Mouse (Mus musculus): ENCODE measurements around the gene Hnrnpf.
A peak's percentile ranks its signal among the peaks of the same experiment; 100 is the strongest.

The Hnrnpf gene

GRCm38 (mm10) chr6:117908424-117908900, 8.3 kb downstream of the Hnrnpf start:
- H3K4me1 ChIP-seq (replicated peaks; ENCODE audit: low read depth, low read length) = peaks cover 58% of the 10 kb centered on the region
- H3K36me3 ChIP-seq (ENCODE audit: insufficient read depth, low read length) = peaks cover 40% of the 10 kb centered on the region
- H3K27me3 ChIP-seq (ENCODE audit: insufficient read depth, low read length) = no peaks in the 10 kb centered on the region
- H3K4me3 ChIP-seq (replicated peaks; ENCODE audit: low read length) = peak overlapping the region; percentile 99
- TF ChIP-seq POU5F1 (IDR thresholded peaks at IDR 0.05; ENCODE audit: borderline replicate concordance, low read length) = no peak
- no peak for TF ChIP-seq CTCF (conservative IDR thresholded peaks at IDR 0.05; ENCODE audit: low read length)
- peak; percentile 47; the same call in 1 of the 2 replicates for TF ChIP-seq NANOG (IDR thresholded peaks at IDR 0.05; ENCODE audit: borderline replicate concordance, low read length)
- H3K9me3 ChIP-seq (ENCODE audit: low read length) = no peaks in the 10 kb centered on the region

- TF ChIP-seq CTCF (conservative IDR thresholded peaks at IDR 0.05; ENCODE audit: low read length) (no peak), NANOG (IDR thresholded peaks at IDR 0.05; ENCODE audit: borderline replicate concordance, low read length) (no peak), POU5F1 (IDR thresholded peaks at IDR 0.05; ENCODE audit: borderline replicate concordance, low read length) (no peak)
- peak overlapping the region; percentile 99 for H3K4me3 ChIP-seq (replicated peaks; ENCODE audit: low read length)
- H3K27me3 ChIP-seq (ENCODE audit: insufficient read depth, low read length) = no peaks in the 10 kb centered on the region
- H3K36me3 ChIP-seq (ENCODE audit: insufficient read depth, low read length) = peaks cover 55% of the 10 kb centered on the region
- no peaks in the 10 kb centered on the region for H3K9me3 ChIP-seq (ENCODE audit: low read length)
- peaks cover 64% of the 10 kb centered on the region for H3K4me1 ChIP-seq (replicated peaks; ENCODE audit: low read depth, low read length)
These were observed 10.1 kb downstream of the Hnrnpf start for GRCm38 (mm10) chr6:117910120-117910661.

GRCm38 (mm10) chr6:117914541-117914940, 14.4 kb downstream of the Hnrnpf start:
- peaks cover 78% of the 10 kb centered on the region for H3K36me3 ChIP-seq (ENCODE audit: insufficient read depth, low read length)
- no peaks in the 10 kb centered on the region for H3K27me3 ChIP-seq (ENCODE audit: insufficient read depth, low read length)
- peak overlapping the region; percentile 99 for H3K4me3 ChIP-seq (replicated peaks; ENCODE audit: low read length)
- H3K4me1 ChIP-seq (replicated peaks; ENCODE audit: low read depth, low read length) = peaks cover 78% of the 10 kb centered on the region
- TF ChIP-seq NANOG (IDR thresholded peaks at IDR 0.05; ENCODE audit: borderline replicate concordance, low read length) (no peak), POU5F1 (IDR thresholded peaks at IDR 0.05; ENCODE audit: borderline replicate concordance, low read length) (no peak), CTCF (conservative IDR thresholded peaks at IDR 0.05; ENCODE audit: low read length) (no peak)
- no peaks in the 10 kb centered on the region for H3K9me3 ChIP-seq (ENCODE audit: low read length)

GRCm38 (mm10) chr6:117916205-117916736, 16.1 kb downstream of the Hnrnpf start:
- H3K4me1 ChIP-seq (replicated peaks; ENCODE audit: low read depth, low read length) = peaks cover 79% of the 10 kb centered on the region
- no peak for TF ChIP-seq POU5F1 (IDR thresholded peaks at IDR 0.05; ENCODE audit: borderline replicate concordance, low read length)
- TF ChIP-seq CTCF (conservative IDR thresholded peaks at IDR 0.05; ENCODE audit: low read length) = no peak
- no peak for TF ChIP-seq NANOG (IDR thresholded peaks at IDR 0.05; ENCODE audit: borderline replicate concordance, low read length)
- H3K4me3 ChIP-seq (replicated peaks; ENCODE audit: low read length) = peak overlapping the region; percentile 99
- peaks cover 81% of the 10 kb centered on the region for H3K36me3 ChIP-seq (ENCODE audit: insufficient read depth, low read length)
- no peaks in the 10 kb centered on the region for H3K27me3 ChIP-seq (ENCODE audit: insufficient read depth, low read length)
- H3K9me3 ChIP-seq (ENCODE audit: low read length) = no peaks in the 10 kb centered on the region

- peaks cover 79% of the 10 kb centered on the region for H3K4me1 ChIP-seq (replicated peaks; ENCODE audit: low read depth, low read length)
- TF ChIP-seq NANOG (IDR thresholded peaks at IDR 0.05; ENCODE audit: borderline replicate concordance, low read length) (no peak), CTCF (conservative IDR thresholded peaks at IDR 0.05; ENCODE audit: low read length) (no peak), POU5F1 (IDR thresholded peaks at IDR 0.05; ENCODE audit: borderline replicate concordance, low read length) (no peak)
- H3K4me3 ChIP-seq (replicated peaks; ENCODE audit: low read length) = peak overlapping the region; percentile 99
- H3K9me3 ChIP-seq (ENCODE audit: low read length) = no peaks in the 10 kb centered on the region
- peaks cover 82% of the 10 kb centered on the region for H3K36me3 ChIP-seq (ENCODE audit: insufficient read depth, low read length)
- H3K27me3 ChIP-seq (ENCODE audit: insufficient read depth, low read length) = no peaks in the 10 kb centered on the region
These were observed 16.8 kb downstream of the Hnrnpf start for GRCm38 (mm10) chr6:117916737-117917426.

GRCm38 (mm10) chr6:117917576-117917975, 17.5 kb downstream of the Hnrnpf start:
- TF ChIP-seq CTCF (conservative IDR thresholded peaks at IDR 0.05; ENCODE audit: low read length) = no peak
- no peak for TF ChIP-seq NANOG (IDR thresholded peaks at IDR 0.05; ENCODE audit: borderline replicate concordance, low read length)
- TF ChIP-seq POU5F1 (IDR thresholded peaks at IDR 0.05; ENCODE audit: borderline replicate concordance, low read length) = no peak

GRCm38 (mm10) chr6:117918043-117918442, 17.9 kb downstream of the Hnrnpf start:
- H3K4me3 ChIP-seq (replicated peaks; ENCODE audit: low read length) = peak overlapping the region; percentile 99
- no peaks in the 10 kb centered on the region for H3K9me3 ChIP-seq (ENCODE audit: low read length)
- peaks cover 77% of the 10 kb centered on the region for H3K4me1 ChIP-seq (replicated peaks; ENCODE audit: low read depth, low read length)
- TF ChIP-seq POU5F1 (IDR thresholded peaks at IDR 0.05; ENCODE audit: borderline replicate concordance, low read length) = no peak
- TF ChIP-seq NANOG (IDR thresholded peaks at IDR 0.05; ENCODE audit: borderline replicate concordance, low read length) = no peak
- TF ChIP-seq CTCF (conservative IDR thresholded peaks at IDR 0.05; ENCODE audit: low read length) = no peak
- H3K36me3 ChIP-seq (ENCODE audit: insufficient read depth, low read length) = peaks cover 83% of the 10 kb centered on the region
- no peaks in the 10 kb centered on the region for H3K27me3 ChIP-seq (ENCODE audit: insufficient read depth, low read length)

More at GRCm38 (mm10) chr6:117917576-117917975, 17.5 kb downstream of the Hnrnpf start:
- Histone ChIP-seq H3K36me3 (ENCODE audit: insufficient read depth, low read length) (peaks cover 83% of the 10 kb centered on the region), H3K9me3 (ENCODE audit: low read length) (no peaks in the 10 kb centered on the region), H3K27me3 (ENCODE audit: insufficient read depth, low read length) (no peaks in the 10 kb centered on the region), H3K4me1 (replicated peaks; ENCODE audit: low read depth, low read length) (peaks cover 79% of the 10 kb centered on the region), H3K4me3 (replicated peaks; ENCODE audit: low read length) (peak overlapping the region; percentile 99)
